Mouse (Mus musculus) midbrain, embryonic 13.5 days (tissue): ENCODE data around the gene Clstn2. TPM values are rescaled to one million over a fixed set of nuclear protein-coding genes. Genes with fewer than 3 reads are reported as not detected.

Experiments
- ATAC-seq: fragments of 200-750 bp; cut with Nextera tagmentation; 2 replicates; pipeline ENCODE4 v1.8.0; 2017; ENCODE audit warnings: mild to moderate bottlenecking, moderate TSS enrichment, moderate library complexity
- H3K27ac ChIP-seq: fragments of 300-500 bp; sonication (generic); 2 replicates; pipeline ENCODE4 v1.5.1; 2015; ENCODE audit warnings: inconsistent platforms, mild to moderate bottlenecking, moderate library complexity
- H3K27me3 ChIP-seq: fragments of 300-500 bp; sonication (generic); 2 replicates; pipeline ENCODE4 v1.6.1; 2015; ENCODE audit warnings: mild to moderate bottlenecking, inconsistent platforms
- H3K36me3 ChIP-seq: fragments of 300-500 bp; sonication (generic); 2 replicates; pipeline ENCODE4 v1.6.1; 2015; ENCODE audit warnings: mild to moderate bottlenecking, inconsistent platforms
- H3K4me1 ChIP-seq: fragments of 300-500 bp; sonication (generic); replicated peaks from 2 replicates; pipeline ENCODE4 v1.6.1; 2015; ENCODE audit warnings: inconsistent platforms
- H3K4me2 ChIP-seq: fragments of 300-500 bp; sonication (generic); replicated peaks from 2 replicates; pipeline ENCODE4 v1.6.1; 2015; ENCODE audit warnings: moderate library complexity, mild to moderate bottlenecking, inconsistent platforms
- H3K4me3 ChIP-seq: fragments of 300-500 bp; sonication (generic); replicated peaks from 2 replicates; pipeline ENCODE4 v1.5.1; 2015; ENCODE audit warnings: mild to moderate bottlenecking, inconsistent platforms
- H3K9ac ChIP-seq: fragments of 300-500 bp; sonication (generic); replicated peaks from 2 replicates; pipeline ENCODE4 v1.6.1; 2015; ENCODE audit warnings: mild to moderate bottlenecking, inconsistent platforms
- H3K9me3 ChIP-seq: fragments of 300-500 bp; sonication (generic); 2 replicates; pipeline ENCODE4 v1.6.1; 2016; ENCODE audit warnings: mild to moderate bottlenecking, inconsistent platforms
- WGBS: fragments of 180-500 bp; shearing (Covaris S2); methylation state at CpG from one replicate; pipeline ENCODE4 v1.1.7; 2015; 5-methylcytosine and 5-hydroxymethylcytosine counted together
- polyA plus RNA-seq: library from polyadenylated mRNA; unstranded; fragments of >200 nt; fragmentation: Nextera tagmentation; extraction: Ambion mirVana; gene quantifications from 2 replicates; pipeline ENCODE4 v1.2.1, GENCODE M21; 2015

Gene Clstn2
- polyA plus RNA-seq, 1 experiment from 2014 or later, result 5.0 TPM

DNA sequence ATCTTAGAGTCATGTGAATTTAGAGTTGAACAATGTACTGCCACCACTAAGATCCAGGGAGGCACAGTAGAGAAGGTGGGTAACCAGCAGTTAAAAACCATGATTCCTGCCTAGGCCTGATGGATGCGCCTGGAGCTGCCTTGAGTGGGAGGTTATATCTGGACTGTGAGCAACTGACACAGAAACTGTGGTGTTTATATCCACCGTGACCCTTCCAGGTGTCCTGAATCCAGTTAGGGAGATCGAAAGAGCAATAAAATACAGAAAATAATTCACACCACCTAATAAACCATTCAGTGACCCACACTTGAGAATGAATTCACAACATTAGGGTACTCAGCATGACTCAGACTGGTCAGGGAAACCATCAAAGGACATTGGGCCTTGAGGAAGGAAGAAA, 141.6 kb downstream of the Clstn2 start:
- no peak overlapping the region for H3K9ac ChIP-seq
- H3K4me2 ChIP-seq, result no peak overlapping the region
- H3K36me3 ChIP-seq, result no peaks in the 10 kb centered on the region
- no peak for ATAC-seq
- H3K4me3 ChIP-seq, result no peak overlapping the region
- H3K27ac ChIP-seq, result no peak overlapping the region
- 91% methylated on average over 3 of the region's 3 CpGs for WGBS
- 0 out of 2 replicates have a peak, but pooled peaks cover 3% of the 10 kb centered on the region for H3K4me1 ChIP-seq
- no peaks in the 10 kb centered on the region for H3K27me3 ChIP-seq
- H3K9me3 ChIP-seq, result no peaks in the 10 kb centered on the region

DNA sequence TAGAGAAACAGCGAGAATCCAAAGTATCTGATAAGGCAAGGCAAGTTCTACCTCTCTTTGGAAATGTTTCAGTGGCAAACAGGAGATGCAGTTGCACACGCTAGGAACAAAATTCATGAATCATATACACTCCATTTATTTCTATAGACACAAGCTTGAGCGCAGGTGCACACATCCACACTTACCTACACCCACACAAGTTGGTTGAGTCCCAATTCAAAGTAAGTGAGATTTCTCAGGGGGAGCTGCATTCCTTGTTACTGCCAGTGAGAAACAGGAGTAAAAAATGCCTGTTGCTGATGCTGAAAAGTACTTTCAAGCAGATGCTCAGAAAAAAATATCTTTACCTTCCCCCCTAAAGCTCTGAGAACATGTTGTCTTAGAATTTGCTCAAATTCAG, 149.6 kb downstream of the Clstn2 start:
- H3K4me3 ChIP-seq, result no peak overlapping the region
- H3K36me3 ChIP-seq, result no peaks in the 10 kb centered on the region
- WGBS, result 92% methylated on average over 3 of the region's 3 CpGs
- H3K27ac ChIP-seq, result no peak overlapping the region
- no peak overlapping the region for H3K4me2 ChIP-seq
- H3K9ac ChIP-seq, result no peak overlapping the region
- no peaks in the 10 kb centered on the region for H3K27me3 ChIP-seq
- no peaks in the 10 kb centered on the region for H3K9me3 ChIP-seq
- no peak for ATAC-seq
- no peaks in the 10 kb centered on the region for H3K4me1 ChIP-seq

DNA sequence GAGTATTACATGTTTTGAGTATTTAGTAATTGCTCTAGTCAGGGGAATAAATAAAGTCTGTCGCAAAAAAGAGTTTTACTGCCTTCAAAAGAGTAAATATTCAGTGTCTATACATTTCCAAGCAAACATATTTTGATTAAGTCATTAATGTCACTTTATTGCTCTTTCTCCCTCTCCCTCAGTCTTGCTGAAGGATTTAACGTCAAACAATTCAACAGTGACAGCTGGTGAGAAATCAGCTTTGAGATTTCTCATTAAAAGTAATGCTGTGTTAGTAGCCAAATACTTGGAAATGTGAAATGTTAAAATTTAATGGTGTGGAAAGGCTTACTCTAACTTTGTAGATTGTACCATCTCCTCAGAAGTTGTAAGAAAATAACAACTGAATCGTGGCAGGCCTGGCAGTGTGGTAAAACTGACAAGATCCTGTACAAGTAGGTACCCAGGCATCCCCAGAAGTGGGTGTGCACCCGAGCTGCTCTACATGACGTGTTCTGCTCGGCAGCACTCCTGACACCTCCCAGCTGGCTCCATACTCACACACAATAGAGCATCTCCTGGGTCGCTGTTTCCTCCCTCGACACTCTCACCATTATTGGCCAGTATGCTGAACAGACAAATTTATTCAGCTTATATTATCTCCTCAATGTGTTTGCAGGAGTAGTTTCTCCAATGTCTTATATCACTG, 165.8 kb downstream of the Clstn2 start:
- no peak for ATAC-seq
- Histone ChIP-seq H3K4me3 (no peak overlapping the region), H3K9ac (no peak overlapping the region), H3K4me2 (no peak overlapping the region), H3K4me1 (no peaks in the 10 kb centered on the region), H3K27me3 (no peaks in the 10 kb centered on the region), H3K9me3 (no peaks in the 10 kb centered on the region), H3K27ac (no peak overlapping the region), H3K36me3 (no peaks in the 10 kb centered on the region)
- 51% methylated on average over 8 of the region's 8 CpGs for WGBS

DNA sequence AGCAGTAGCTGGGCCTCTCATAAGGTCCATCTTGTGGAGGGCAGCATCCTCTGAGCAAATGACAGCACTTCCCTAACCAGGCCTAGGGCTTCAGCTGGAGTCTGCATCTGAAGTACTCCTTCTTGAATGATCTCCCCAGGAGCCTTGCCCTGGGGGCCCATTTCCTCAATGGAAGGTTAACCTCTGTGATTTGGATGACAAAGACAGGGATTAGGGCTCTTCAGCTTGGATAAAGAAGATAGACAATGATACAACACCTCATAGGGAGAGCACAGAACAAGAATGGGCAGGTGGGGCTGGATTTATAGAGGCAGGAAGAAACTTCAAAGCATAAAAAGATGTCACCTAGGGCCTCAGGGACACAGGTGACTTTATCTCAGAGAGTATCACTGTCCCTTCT, 180.1 kb downstream of the Clstn2 start:
- no peaks in the 10 kb centered on the region for H3K27me3 ChIP-seq
- ATAC-seq, result no peak
- no peaks in the 10 kb centered on the region for H3K36me3 ChIP-seq
- no peaks in the 10 kb centered on the region for H3K4me1 ChIP-seq
- H3K4me2 ChIP-seq, result no peak overlapping the region
- no peaks in the 10 kb centered on the region for H3K9me3 ChIP-seq
- H3K4me3 ChIP-seq, result no peak overlapping the region
- no peak overlapping the region for H3K9ac ChIP-seq
- no peak overlapping the region for H3K27ac ChIP-seq

DNA sequence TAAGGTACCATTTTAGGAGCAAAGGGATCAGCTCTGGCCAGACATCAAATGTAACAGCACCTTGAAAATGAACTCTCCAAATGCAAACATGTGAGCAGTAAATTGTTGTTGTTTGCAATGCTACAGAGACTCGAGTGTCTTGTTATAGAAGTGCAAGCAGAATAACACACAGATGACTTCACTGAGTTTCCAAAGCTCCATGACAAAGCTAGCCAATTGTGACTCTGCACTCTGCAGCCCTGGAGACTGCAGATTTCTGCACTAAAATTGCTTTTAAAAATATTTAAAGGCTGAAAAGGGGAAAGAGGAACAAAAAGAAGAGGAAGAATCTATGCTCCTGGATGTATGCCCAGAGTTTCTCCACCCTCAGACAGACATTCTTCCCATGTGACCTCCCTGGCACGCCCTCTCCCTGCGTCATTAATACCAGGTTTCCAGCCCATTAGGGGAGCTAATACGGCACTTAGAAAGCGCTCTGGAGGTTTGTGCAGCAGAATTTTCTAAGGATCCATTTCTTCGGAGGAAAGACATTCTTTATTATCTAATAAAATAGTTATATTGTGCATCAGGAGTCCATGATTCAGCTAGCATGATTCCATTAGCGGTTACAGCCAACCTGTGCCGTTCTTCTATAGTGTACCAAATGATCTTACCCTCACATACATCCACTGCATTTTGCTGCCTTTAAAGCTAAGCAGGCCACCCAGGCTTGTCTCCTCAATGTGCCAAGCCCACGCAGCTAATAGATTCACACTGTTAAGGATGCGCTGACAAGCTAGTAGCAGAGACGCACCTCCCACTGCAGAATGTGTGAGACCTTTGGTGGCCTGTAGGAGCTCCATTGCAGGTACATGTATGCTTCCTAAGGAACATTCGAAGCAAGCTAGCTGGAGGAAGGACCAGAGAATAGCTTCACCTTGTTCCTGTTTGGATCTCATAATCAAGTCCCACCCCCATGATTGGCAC, 184.8 kb downstream of the Clstn2 start:
- Histone ChIP-seq H3K27me3 (no peaks in the 10 kb centered on the region), H3K9ac (no peak overlapping the region), H3K4me2 (no peak overlapping the region), H3K4me1 (no peaks in the 10 kb centered on the region), H3K4me3 (no peak overlapping the region), H3K27ac (0 out of 2 replicates have a peak overlapping the region, but pooled peaks have one; percentile 3), H3K9me3 (no peaks in the 10 kb centered on the region), H3K36me3 (no peaks in the 10 kb centered on the region)
- WGBS, result 81% methylated on average over 12 of the region's 12 CpGs
- no peak for ATAC-seq

DNA sequence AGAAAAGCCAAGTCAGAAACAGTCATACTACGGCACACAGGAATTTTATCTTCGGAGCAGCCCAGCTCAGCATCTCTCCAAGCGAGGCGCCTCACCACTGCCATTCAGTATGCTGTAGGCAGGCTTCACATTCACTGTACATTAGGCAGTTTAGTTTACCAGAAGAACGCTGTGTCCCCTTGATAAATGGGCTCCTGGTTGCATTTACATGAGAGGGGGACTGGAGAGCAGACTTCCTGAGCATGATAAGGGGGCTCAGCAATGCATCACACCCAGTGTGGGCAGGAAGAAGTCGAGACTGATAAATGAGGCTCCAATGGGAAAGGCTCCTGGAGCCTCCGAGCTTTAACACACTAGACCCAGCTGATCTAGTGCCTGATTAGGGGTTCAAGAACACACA, 190.9 kb downstream of the Clstn2 start:
- Histone ChIP-seq H3K27me3 (no peaks in the 10 kb centered on the region), H3K9ac (no peak overlapping the region), H3K4me3 (no peak overlapping the region), H3K9me3 (no peaks in the 10 kb centered on the region), H3K27ac (no peak overlapping the region), H3K36me3 (no peaks in the 10 kb centered on the region), H3K4me1 (no peaks in the 10 kb centered on the region), H3K4me2 (no peak overlapping the region)
- ATAC-seq, result no peak
- 92% methylated on average over 7 of the region's 7 CpGs for WGBS

DNA sequence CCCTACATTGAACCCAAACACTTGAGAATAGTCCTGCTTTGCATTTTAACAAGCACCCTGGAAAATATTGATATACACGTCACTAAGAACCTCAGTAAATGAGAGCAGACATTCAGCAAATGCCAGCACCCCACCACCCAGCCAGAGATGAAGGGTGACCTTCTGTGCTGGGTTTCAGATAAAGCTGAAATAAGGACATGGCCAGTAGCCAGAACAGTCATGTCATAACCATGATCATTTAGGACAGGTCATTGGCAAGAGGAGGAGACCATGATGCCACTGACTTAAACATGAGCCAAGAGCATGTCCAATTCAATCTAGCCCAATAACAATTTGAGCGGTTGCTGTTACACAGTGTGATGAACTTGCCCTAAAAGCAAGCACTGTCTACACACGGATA, 201.8 kb downstream of the Clstn2 start:
- Histone ChIP-seq H3K4me2 (no peak overlapping the region), H3K9me3 (no peaks in the 10 kb centered on the region), H3K36me3 (no peaks in the 10 kb centered on the region), H3K27ac (no peak overlapping the region), H3K4me3 (no peak overlapping the region), H3K27me3 (no peaks in the 10 kb centered on the region), H3K9ac (no peak overlapping the region), H3K4me1 (peaks cover 12% of the 10 kb centered on the region; the same call in 1 of the 2 replicates)
- no peak for ATAC-seq
- WGBS, result 94% methylated on average over 3 of the region's 3 CpGs

DNA sequence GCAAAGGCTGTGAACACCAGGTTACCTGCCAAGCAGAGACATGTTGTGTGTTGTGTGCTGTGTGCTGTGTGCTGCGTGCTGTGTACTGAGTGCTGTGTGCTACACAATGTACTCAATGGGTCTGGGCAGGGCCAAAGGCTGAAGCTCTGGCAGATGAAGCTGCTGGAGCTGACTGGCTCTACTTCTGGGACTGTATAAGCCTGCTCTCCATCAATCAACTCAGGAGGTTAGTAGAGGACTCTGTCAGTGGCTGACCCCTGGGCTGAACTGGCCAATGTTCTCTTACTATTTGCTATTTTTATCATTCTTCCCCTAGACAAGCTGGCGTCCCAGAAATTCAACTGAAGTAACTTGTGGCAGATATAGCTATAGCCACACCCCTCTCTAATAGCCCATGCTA, 203.1 kb downstream of the Clstn2 start:
- no peak for ATAC-seq
- H3K4me2 ChIP-seq, result no peak overlapping the region

DNA sequence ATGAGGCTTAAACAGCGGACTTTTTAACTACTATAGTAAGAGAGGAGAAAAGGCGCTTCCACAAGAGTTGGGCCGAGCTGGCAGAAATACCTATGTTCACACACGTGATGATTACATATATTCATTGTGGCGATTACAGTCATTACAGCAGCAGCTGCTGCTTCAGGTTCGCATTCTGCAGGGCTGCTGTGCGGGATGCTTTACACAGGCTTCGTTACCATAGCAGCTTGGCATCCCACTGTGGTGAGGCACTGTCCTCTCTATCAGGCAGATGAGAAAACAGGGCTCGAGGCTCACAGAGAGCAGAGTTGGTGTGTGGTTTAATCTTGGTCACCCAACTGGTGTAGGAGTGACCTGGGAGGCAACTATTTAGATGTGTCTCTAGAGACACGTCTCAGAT, 205.3 kb downstream of the Clstn2 start:
- Histone ChIP-seq H3K4me1 (peaks cover 17% of the 10 kb centered on the region; the same call in 1 of the 2 replicates), H3K27me3 (peaks cover 3% of the 10 kb centered on the region; the same call in 1 of the 2 replicates), H3K36me3 (no peaks in the 10 kb centered on the region), H3K9me3 (no peaks in the 10 kb centered on the region), H3K4me2 (no peak overlapping the region), H3K27ac (no peak overlapping the region), H3K9ac (no peak overlapping the region), H3K4me3 (no peak overlapping the region)
- WGBS, result 46% methylated on average over 10 of the region's 10 CpGs
- ATAC-seq, result peak; percentile 79

More for the DNA sequence above, 203.1 kb downstream of the Clstn2 start:
- Histone ChIP-seq H3K27ac (no peak overlapping the region), H3K9me3 (no peaks in the 10 kb centered on the region), H3K9ac (no peak overlapping the region), H3K4me3 (no peak overlapping the region), H3K27me3 (no peaks in the 10 kb centered on the region; the same call in 1 of the 2 replicates), H3K4me1 (peaks cover 17% of the 10 kb centered on the region; the same call in 1 of the 2 replicates), H3K36me3 (no peaks in the 10 kb centered on the region)
- WGBS, result 94% methylated on average over 2 of the region's 2 CpGs

DNA sequence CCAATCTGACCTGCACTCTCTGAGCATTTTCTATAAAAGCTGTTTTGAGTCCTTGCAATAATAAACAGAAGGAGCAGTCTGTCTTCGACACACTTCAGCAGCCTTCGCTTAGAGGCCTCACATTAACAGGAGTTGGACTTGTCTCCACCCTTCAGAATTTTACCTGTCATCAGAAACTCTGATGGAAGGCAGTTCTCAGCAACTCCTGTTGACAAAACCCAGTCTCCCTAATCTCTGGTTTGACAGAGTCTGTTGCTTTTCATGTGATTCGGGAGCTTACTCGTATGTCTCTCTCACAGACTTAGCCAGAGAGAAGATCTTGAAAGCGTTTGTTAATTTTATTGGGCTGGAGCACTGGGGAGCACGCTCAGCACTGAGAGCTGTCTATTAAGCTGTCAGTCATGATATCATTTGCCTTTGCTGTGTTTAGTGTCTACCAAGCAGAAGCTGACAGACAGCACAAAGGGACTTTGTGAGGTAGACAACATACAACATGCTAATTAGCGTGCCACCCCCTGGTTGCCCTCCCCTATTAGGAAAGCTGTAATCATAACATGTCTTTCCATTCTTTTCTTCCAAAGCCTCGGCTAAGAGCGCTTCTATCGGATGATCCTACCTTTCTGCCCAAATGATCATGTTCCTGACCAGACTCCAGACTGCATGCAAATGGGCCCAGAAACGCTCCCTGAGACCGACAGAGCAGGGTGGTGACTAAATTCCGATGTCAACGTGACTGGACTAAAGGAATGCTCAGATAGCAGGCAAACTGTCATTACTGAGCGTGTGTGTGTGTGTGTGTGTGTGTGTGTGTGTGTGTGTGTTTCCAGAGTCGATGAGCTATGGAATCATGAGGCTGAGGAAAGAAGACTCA, 206.7 kb downstream of the Clstn2 start:
- Histone ChIP-seq H3K4me1 (peaks cover 17% of the 10 kb centered on the region; the same call in 1 of the 2 replicates), H3K4me3 (no peak overlapping the region), H3K36me3 (no peaks in the 10 kb centered on the region), H3K4me2 (no peak overlapping the region), H3K9ac (no peak overlapping the region), H3K27ac (no peak overlapping the region), H3K27me3 (peaks cover 3% of the 10 kb centered on the region; the same call in 1 of the 2 replicates), H3K9me3 (no peaks in the 10 kb centered on the region)
- 53% methylated on average over 16 of the region's 16 CpGs for WGBS
- peak; percentile 66 for ATAC-seq

DNA sequence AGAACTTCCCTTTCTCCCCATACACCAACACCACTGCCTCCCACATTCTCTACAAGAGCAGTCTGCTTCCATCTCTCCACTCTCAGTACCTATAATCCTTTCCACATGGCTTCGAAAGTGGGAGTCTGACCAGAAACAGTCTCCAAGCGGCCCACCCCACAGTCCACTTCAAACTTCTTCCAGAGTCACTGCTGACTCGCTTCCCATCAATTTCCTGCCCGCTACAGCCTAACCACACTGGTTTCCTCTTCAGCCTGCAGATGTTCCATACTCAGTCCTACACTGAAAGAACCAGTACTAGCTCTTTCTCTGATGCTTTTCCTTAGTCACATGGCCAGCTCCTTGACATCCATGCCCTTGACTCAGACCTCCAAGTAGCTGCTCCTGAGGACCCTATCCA, 215.9 kb downstream of the Clstn2 start:
- H3K4me3 ChIP-seq, result no peak overlapping the region
- 90% methylated on average over 4 of the region's 4 CpGs for WGBS
- H3K27ac ChIP-seq, result no peak overlapping the region
- no peak for ATAC-seq
- H3K4me2 ChIP-seq, result no peak overlapping the region
- no peaks in the 10 kb centered on the region for H3K27me3 ChIP-seq
- no peak overlapping the region for H3K9ac ChIP-seq
- H3K4me1 ChIP-seq, result no peaks in the 10 kb centered on the region
- H3K36me3 ChIP-seq, result no peaks in the 10 kb centered on the region
- no peaks in the 10 kb centered on the region for H3K9me3 ChIP-seq
